Comparison of ENCODE assay signal across 11 mouse cellular contexts in the genomic region with DNA sequence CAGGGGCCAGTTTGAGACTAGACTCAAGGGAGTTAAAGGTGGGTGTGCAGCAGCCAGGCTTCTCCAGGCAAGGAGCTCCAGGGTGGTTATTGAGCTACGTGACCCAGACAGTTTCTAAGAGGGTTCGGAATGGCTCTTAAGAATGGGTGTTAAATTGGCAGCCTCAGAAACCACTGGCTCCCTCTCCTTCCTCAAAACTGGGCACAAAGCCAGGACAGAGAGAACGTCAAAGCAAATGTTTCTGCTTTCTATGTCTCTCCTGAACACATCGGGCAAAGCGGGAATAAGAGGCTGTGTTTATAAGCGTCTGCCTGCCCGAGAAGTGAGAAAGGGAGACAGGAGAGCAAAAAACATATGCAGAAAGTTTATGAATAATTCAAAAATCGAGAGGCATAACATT. TPM values are rescaled to one million over a fixed set of nuclear protein-coding genes. Genes with fewer than 3 reads are reported as not detected.
DNase-seq lines count a peak whose midpoint lies in the region; ATAC-seq and TF ChIP-seq lines count a peak whose summit lies in the region.
"Had no signal": no experiment of that assay in that cellular context is flagged by ENCODE, and none has a peak within 500 bp of the region (broad histone marks: within the 10 kb centered on the region; RNA-seq: fewer than 3 reads in every experiment).

No protein-coding gene starts in this region.

- 22% methylated on average over 8 of the region's 8 CpGs for WGBS in limb, embryonic 14.5 days
- WGBS in midbrain, embryonic 13.5 days: 50% methylated on average over 8 of the region's 8 CpGs

- no peak; the same call in 1 of the 2 replicates for ATAC-seq in limb, embryonic 14.5 days (ENCODE audit: low FRiP score, low read depth)
- no peak for ATAC-seq in midbrain, embryonic 13.5 days

- intact Hi-C loops in gastrocnemius, adult 2 months (cut with DNase I): no loop called here

- H3K27me3 ChIP-seq in limb, embryonic 14.5 days (ENCODE audit: control insufficient read depth, insufficient read depth, low read length): no peaks in the 10 kb centered on the region
- H3K27me3 ChIP-seq in midbrain, embryonic 13.5 days: no peaks in the 10 kb centered on the region
- H3K27me3 ChIP-seq: liver, embryonic 13.5 days had no signal

- H3K36me3 ChIP-seq in limb, embryonic 14.5 days (ENCODE audit: control insufficient read depth, insufficient read depth, low read length): 0 out of 2 replicates have a peak, but pooled peaks cover 3% of the 10 kb centered on the region
- H3K36me3 ChIP-seq in midbrain, embryonic 13.5 days: no peaks in the 10 kb centered on the region
- H3K36me3 ChIP-seq: liver, embryonic 13.5 days had no signal

- TF ChIP-seq POLR2A in embryonic fibroblast, embryonic 13.5 days (IDR thresholded peaks at IDR 0.05; ENCODE audit: low read depth, low read length): no peak; the same call in 1 of the 2 replicates
- no peak for TF ChIP-seq POLR2A in limb, embryonic 14.5 days (IDR thresholded peaks at IDR 0.05; ENCODE audit: borderline replicate concordance, extremely low read depth, insufficient read depth, insufficient read length)

- peak overlapping the region; percentile 78 for H3K27ac ChIP-seq in gastrocnemius, adult 2 months
- H3K27ac ChIP-seq in embryonic fibroblast, embryonic 13.5 days (ENCODE audit: insufficient read depth, low read length): peak overlapping the region; percentile 36
- peak overlapping the region; percentile 50 for H3K27ac ChIP-seq in limb, embryonic 14.5 days (replicated peaks; ENCODE audit: low read depth, low read length)
- H3K27ac ChIP-seq in midbrain, embryonic 13.5 days: no peak overlapping the region
- H3K27ac ChIP-seq: liver, embryonic 13.5 days had no signal

- no peak for DNase-seq in gastrocnemius, adult 2 months
- DNase-seq in gastrocnemius, adult 8-10 months (ENCODE audit: low spot score in 2 of 2): no peak
- peak; percentile 60 for DNase-seq in 416B (ENCODE audit: low read depth)
- no peak for DNase-seq in limb, embryonic 14.5 days (ENCODE audit: low spot score)
- DNase-seq in layer of hippocampus, postnatal 14 days (ENCODE audit: low spot score in 2 of 2): no peak
- no peak for DNase-seq in embryo, embryonic 9.5 days (ENCODE audit: extremely low spot score)
- DNase-seq: gastrocnemius, postnatal 25 days; liver, embryonic 13.5 days had no signal

- TF ChIP-seq CTCF in gastrocnemius, adult 2 months (IDR thresholded peaks at IDR 0.05): no peak
- TF ChIP-seq CTCF in embryonic fibroblast, embryonic 13.5 days (IDR thresholded peaks at IDR 0.05; ENCODE audit: borderline replicate concordance, insufficient read depth, low read length): no peak

- H3K9ac ChIP-seq in limb, embryonic 14.5 days (ENCODE audit: low read depth, low read length, severe bottlenecking): peak overlapping the region; percentile 38; the same call in 1 of the 2 replicates
- no peak overlapping the region for H3K9ac ChIP-seq in midbrain, embryonic 13.5 days (replicated peaks)
- H3K9ac ChIP-seq: liver, embryonic 13.5 days had no signal

- no peaks in the 10 kb centered on the region for H3K9me3 ChIP-seq in limb, embryonic 14.5 days (ENCODE audit: control insufficient read depth, low read length)
- no peaks in the 10 kb centered on the region for H3K9me3 ChIP-seq in midbrain, embryonic 13.5 days
- H3K9me3 ChIP-seq: liver, embryonic 13.5 days had no signal

- H3K4me1 ChIP-seq in embryonic fibroblast, embryonic 13.5 days (ENCODE audit: control insufficient read depth, insufficient read depth, low read length): no peaks in the 10 kb centered on the region; the same call in 1 of the 2 replicates
- H3K4me1 ChIP-seq in limb, embryonic 14.5 days (ENCODE audit: control insufficient read depth, insufficient read depth, low read length): peaks cover 25% of the 10 kb centered on the region
- 0 out of 2 replicates have a peak, but pooled peaks cover 3% of the 10 kb centered on the region for H3K4me1 ChIP-seq in midbrain, embryonic 13.5 days (replicated peaks)
- H3K4me1 ChIP-seq: liver, embryonic 13.5 days had no signal

- H3K4me3 ChIP-seq in gastrocnemius, adult 2 months: peak overlapping the region; percentile 68
- H3K4me3 ChIP-seq in embryonic fibroblast, embryonic 13.5 days (ENCODE audit: insufficient read depth, low read length): peak overlapping the region; percentile 75
- H3K4me3 ChIP-seq in limb, embryonic 14.5 days (replicated peaks; ENCODE audit: low read length): peak overlapping the region; percentile 43
- H3K4me3 ChIP-seq in midbrain, embryonic 13.5 days (replicated peaks): no peak overlapping the region
- H3K4me3 ChIP-seq: liver, embryonic 13.5 days had no signal

- H3K4me2 ChIP-seq in limb, embryonic 14.5 days (replicated peaks; ENCODE audit: low read depth, low read length, severe bottlenecking): peak overlapping the region; percentile 45
- H3K4me2 ChIP-seq in midbrain, embryonic 13.5 days (replicated peaks): no peak overlapping the region
- H3K4me2 ChIP-seq: liver, embryonic 13.5 days had no signal

RNA-seq across cellular contexts. Expression of a gene that starts 1.0 kb away (rescaled TPM):
- total RNA-seq in gastrocnemius, adult 2 months (2021): 100 to 1,000 TPM in 1 of 2 experiments, 10 to 100 TPM in 1; 52.8 to 161 TPM
- total RNA-seq in gastrocnemius, adult 8-10 months (2022): 10 to 100 TPM; 25.2 to 67.7 (median 42.4) TPM
- polyA plus RNA-seq in embryonic fibroblast, embryonic 13.5 days (2011; ENCODE audit: insufficient read length, low read depth, missing spikeins): 2,420 and 2,717 TPM in 2 replicates
- polyA plus RNA-seq in limb, embryonic 14.5 days (2012; rRNA removed): 534 and 645 TPM in 2 replicates
- polyA plus RNA-seq in limb, embryonic 14.5 days (2014; fragmentation: Nextera tagmentation; extraction: Ambion mirVana): 338 and 360 TPM in 2 replicates
- 10 to 100 TPM; 23.2 to 39.5 TPM for total RNA-seq in layer of hippocampus, postnatal 14 days (2021)
- polyA plus RNA-seq in midbrain, embryonic 13.5 days (2015; fragmentation: Nextera tagmentation; extraction: Ambion mirVana): 2.7 TPM in 2 replicates

RNA-seq across cellular contexts. Expression of a gene that starts 17.1 kb away (rescaled TPM):
- total RNA-seq in gastrocnemius, adult 2 months (2021): under 1 TPM; 0.10 to 0.11 TPM
- total RNA-seq in gastrocnemius, adult 8-10 months (2022): under 1 TPM in 1 of 4 experiments, not detected in 3; 0.12 TPM
- polyA plus RNA-seq in embryonic fibroblast, embryonic 13.5 days (2011; ENCODE audit: insufficient read length, low read depth, missing spikeins): not detected in 2 replicates
- 2.2 and 3.1 TPM in 2 replicates for polyA plus RNA-seq in limb, embryonic 14.5 days (2012; rRNA removed)
- polyA plus RNA-seq in limb, embryonic 14.5 days (2014; fragmentation: Nextera tagmentation; extraction: Ambion mirVana): 2.6 and 2.8 TPM in 2 replicates
- total RNA-seq in layer of hippocampus, postnatal 14 days (2021): not detected
- 0.08 and 0.16 TPM in 2 replicates for polyA plus RNA-seq in midbrain, embryonic 13.5 days (2015; fragmentation: Nextera tagmentation; extraction: Ambion mirVana)
- polyA plus RNA-seq: neural tube, embryonic 14.5 days had no signal

RNA-seq across cellular contexts. Expression of a gene that starts 39.3 kb away (rescaled TPM):
- total RNA-seq in gastrocnemius, adult 2 months (2021): not detected
- under 1 TPM in 3 of 4 experiments, not detected in 1; 0.18 to 0.64 (median 0.19) TPM for total RNA-seq in gastrocnemius, adult 8-10 months (2022)
- polyA plus RNA-seq in embryonic fibroblast, embryonic 13.5 days (2011; ENCODE audit: insufficient read length, low read depth, missing spikeins): not detected in 2 replicates
- 0.92 and 0.97 TPM in 2 replicates for polyA plus RNA-seq in limb, embryonic 14.5 days (2012; rRNA removed)
- 1.4 and 2.0 TPM in 2 replicates for polyA plus RNA-seq in limb, embryonic 14.5 days (2014; fragmentation: Nextera tagmentation; extraction: Ambion mirVana)
- 1 to 10 TPM; 4.0 to 4.8 TPM for total RNA-seq in layer of hippocampus, postnatal 14 days (2021)
- polyA plus RNA-seq in midbrain, embryonic 13.5 days (2015; fragmentation: Nextera tagmentation; extraction: Ambion mirVana): 0.35 and 0.40 TPM in 2 replicates
- polyA plus RNA-seq: liver, embryonic 13.5 days had no signal

RNA-seq across cellular contexts. Expression of a gene that starts 46.6 kb away (rescaled TPM):
- total RNA-seq in gastrocnemius, adult 2 months (2021): 10 to 100 TPM; 48.4 to 54.7 TPM
- total RNA-seq in gastrocnemius, adult 8-10 months (2022): 10 to 100 TPM; 44.7 to 49.8 (median 45.5) TPM
- polyA plus RNA-seq in embryonic fibroblast, embryonic 13.5 days (2011; ENCODE audit: insufficient read length, low read depth, missing spikeins): 68.5 and 85.3 TPM in 2 replicates
- 87.0 and 96.5 TPM in 2 replicates for polyA plus RNA-seq in limb, embryonic 14.5 days (2012; rRNA removed)
- 100 and 110 TPM in 2 replicates for polyA plus RNA-seq in limb, embryonic 14.5 days (2014; fragmentation: Nextera tagmentation; extraction: Ambion mirVana)
- 100 to 1,000 TPM; 123 to 133 TPM for total RNA-seq in layer of hippocampus, postnatal 14 days (2021)
- polyA plus RNA-seq in midbrain, embryonic 13.5 days (2015; fragmentation: Nextera tagmentation; extraction: Ambion mirVana): 89.8 and 92.5 TPM in 2 replicates

RNA-seq across cellular contexts. Expression of a gene that starts 47.2 kb away (rescaled TPM):
- total RNA-seq in gastrocnemius, adult 2 months (2021): under 1 TPM in 1 of 2 experiments, not detected in 1; 0.28 TPM
- under 1 TPM in 2 of 4 experiments, not detected in 2; 0.07 to 0.08 TPM for total RNA-seq in gastrocnemius, adult 8-10 months (2022)
- polyA plus RNA-seq in embryonic fibroblast, embryonic 13.5 days (2011; ENCODE audit: insufficient read length, low read depth, missing spikeins): 0.63 and 1.4 TPM in 2 replicates
- polyA plus RNA-seq in limb, embryonic 14.5 days (2012; rRNA removed): 0.73 and 1.7 TPM in 2 replicates
- polyA plus RNA-seq in limb, embryonic 14.5 days (2014; fragmentation: Nextera tagmentation; extraction: Ambion mirVana): 1.3 and 1.9 TPM in 2 replicates
- total RNA-seq in layer of hippocampus, postnatal 14 days (2021): 1 to 10 TPM; 2.2 to 4.6 TPM
- polyA plus RNA-seq in midbrain, embryonic 13.5 days (2015; fragmentation: Nextera tagmentation; extraction: Ambion mirVana): 1.4 and 1.7 TPM in 2 replicates
- total RNA-seq: gastrocnemius, postnatal 25 days had no signal
